Mouse (Mus musculus) neural tube, embryonic 15.5 days (tissue): ENCODE measurements around the gene Akap2. TPM values are rescaled to one million over a fixed set of nuclear protein-coding genes. Genes with fewer than 3 reads are reported as not detected.
"Not testable (repeated sequence)": the region's sequence is repeated elsewhere in the genome, so short reads cannot be mapped to it uniquely, and the experiment has no call there.

Experiments
- ATAC-seq: fragments of 200-750 bp; cut with Nextera tagmentation; 2 replicates; pipeline ENCODE4 v1.8.0; 2017; ENCODE audit warnings: mild to moderate bottlenecking, moderate TSS enrichment, moderate library complexity; ENCODE audit not compliant: low FRiP score
- H3K27ac ChIP-seq: fragments of 300-500 bp; sonication (generic); replicated peaks from 2 replicates; pipeline ENCODE4 v1.5.1; 2015; ENCODE audit warnings: mild to moderate bottlenecking, inconsistent platforms
- H3K27me3 ChIP-seq: fragments of 300-500 bp; sonication (generic); replicated peaks from 2 replicates; pipeline ENCODE4 v1.6.1; 2015; ENCODE audit warnings: inconsistent platforms
- H3K36me3 ChIP-seq: fragments of 300-500 bp; sonication (generic); 2 replicates; pipeline ENCODE4 v1.6.1; 2015; ENCODE audit warnings: inconsistent platforms
- H3K4me1 ChIP-seq: fragments of 300-500 bp; sonication (generic); 2 replicates; pipeline ENCODE4 v1.6.1; 2015; ENCODE audit warnings: inconsistent platforms
- H3K4me2 ChIP-seq: fragments of 300-500 bp; sonication (generic); 2 replicates; pipeline ENCODE4 v1.6.1; 2015; ENCODE audit warnings: inconsistent platforms, mild to moderate bottlenecking, moderate library complexity
- H3K4me3 ChIP-seq: fragments of 300-500 bp; sonication (generic); replicated peaks from 2 replicates; pipeline ENCODE4 v1.5.1; 2015; ENCODE audit warnings: mild to moderate bottlenecking, inconsistent platforms
- H3K9ac ChIP-seq: fragments of 300-500 bp; sonication (generic); replicated peaks from 2 replicates; pipeline ENCODE4 v1.6.1; 2015; ENCODE audit warnings: mild to moderate bottlenecking, inconsistent platforms
- H3K9me3 ChIP-seq: fragments of 300-500 bp; sonication (generic); replicated peaks from 2 replicates; pipeline ENCODE4 v1.6.1; 2016; ENCODE audit warnings: inconsistent platforms
- WGBS: fragments of 180-500 bp; shearing (Covaris S2); methylation state at CpG from one replicate; pipeline ENCODE4 v1.1.7; 2015; ENCODE audit warnings: mixed read lengths; 5-methylcytosine and 5-hydroxymethylcytosine counted together
- polyA plus RNA-seq: library from polyadenylated mRNA; unstranded; fragments of >200 nt; fragmentation: Nextera tagmentation; extraction: Ambion mirVana; gene quantifications from 2 replicates; pipeline ENCODE4 v1.2.1, GENCODE M21; 2015

Akap2 gene
- polyA plus RNA-seq, 1 experiment from 2014 or later, result 11.0 TPM

DNA sequence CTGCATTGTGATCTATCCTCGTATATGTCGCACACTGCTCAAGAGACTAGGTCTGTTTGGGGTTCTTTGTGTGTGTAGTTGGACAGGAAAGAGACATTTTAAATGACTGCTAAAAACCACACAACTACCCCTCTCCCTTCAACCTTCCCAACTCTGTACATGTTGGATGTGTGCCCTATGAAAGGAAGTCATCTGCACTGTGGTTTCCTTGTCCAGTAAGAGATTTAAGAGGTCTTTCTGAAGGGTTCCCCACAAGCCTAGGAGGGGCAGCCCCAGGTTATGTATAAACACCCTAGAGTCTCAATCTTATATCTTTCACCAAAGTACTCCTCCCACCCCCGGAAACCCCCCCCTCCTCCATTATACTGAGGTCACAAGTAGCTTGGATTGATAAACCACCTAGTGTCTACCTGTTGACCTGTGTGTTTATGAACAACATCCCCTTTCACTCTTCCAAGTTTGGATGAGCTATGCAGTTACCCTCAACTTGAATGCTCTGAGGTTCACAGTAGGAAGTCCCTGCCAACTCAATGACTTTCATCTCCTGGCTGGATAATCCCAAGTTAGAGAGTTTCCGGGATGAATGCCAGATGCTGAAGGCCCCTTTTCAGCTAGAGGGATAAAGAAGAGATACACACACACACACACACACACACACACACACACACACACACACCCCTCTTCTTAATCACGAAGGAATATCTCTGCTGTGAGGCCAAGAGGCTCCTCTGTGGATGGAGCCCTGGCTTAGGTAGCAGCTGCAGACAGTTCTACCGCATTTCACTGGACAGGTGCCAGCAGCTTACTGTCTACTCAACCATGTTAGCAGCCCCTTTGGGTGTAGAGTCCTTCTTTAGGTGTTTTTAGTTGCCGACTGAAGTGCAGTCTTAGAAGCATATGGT is 166.3 kb downstream of the Akap2 start:
- Histone ChIP-seq H3K9me3 (no peaks in the 10 kb centered on the region), H3K27me3 (no peaks in the 10 kb centered on the region), H3K27ac (peak overlapping the region; percentile 42; the same call in 1 of the 2 replicates), H3K4me2 (no peak overlapping the region), H3K4me3 (no peak overlapping the region), H3K36me3 (no peaks in the 10 kb centered on the region), H3K9ac (no peak overlapping the region), H3K4me1 (0 out of 2 replicates have a peak, but pooled peaks cover 15% of the 10 kb centered on the region)
- no peak for ATAC-seq
- 72% methylated on average over 7 of the region's 7 CpGs for WGBS

DNA sequence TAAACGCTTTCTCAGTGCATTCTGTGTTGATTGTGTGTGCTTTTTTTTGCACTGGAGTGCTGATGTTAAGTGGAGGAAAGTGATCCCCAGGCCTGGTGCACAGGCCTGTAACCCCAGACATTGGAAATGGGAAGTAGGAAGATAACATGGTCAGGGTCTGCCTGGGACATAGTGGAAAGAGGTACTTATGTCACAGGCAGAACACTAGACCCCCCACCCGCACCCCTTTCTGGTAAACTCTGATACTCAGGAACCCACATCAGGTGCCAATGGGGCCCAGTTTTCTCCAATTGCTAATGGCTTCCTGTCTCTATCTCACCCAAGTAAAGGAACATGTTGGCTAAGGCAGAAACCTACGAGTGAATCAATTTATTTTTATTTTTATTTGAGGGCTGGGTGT is 167.1 kb downstream of the Akap2 start:
- no peaks in the 10 kb centered on the region for H3K36me3 ChIP-seq
- no peak overlapping the region for H3K27ac ChIP-seq
- H3K4me1 ChIP-seq, result 0 out of 2 replicates have a peak, but pooled peaks cover 15% of the 10 kb centered on the region
- H3K4me3 ChIP-seq, result no peak overlapping the region
- ATAC-seq, result no peak
- WGBS, result 85% methylated on average over 3 of the region's 3 CpGs
- no peaks in the 10 kb centered on the region for H3K9me3 ChIP-seq
- no peak overlapping the region for H3K4me2 ChIP-seq
- H3K9ac ChIP-seq, result no peak overlapping the region
- H3K27me3 ChIP-seq, result no peaks in the 10 kb centered on the region

DNA sequence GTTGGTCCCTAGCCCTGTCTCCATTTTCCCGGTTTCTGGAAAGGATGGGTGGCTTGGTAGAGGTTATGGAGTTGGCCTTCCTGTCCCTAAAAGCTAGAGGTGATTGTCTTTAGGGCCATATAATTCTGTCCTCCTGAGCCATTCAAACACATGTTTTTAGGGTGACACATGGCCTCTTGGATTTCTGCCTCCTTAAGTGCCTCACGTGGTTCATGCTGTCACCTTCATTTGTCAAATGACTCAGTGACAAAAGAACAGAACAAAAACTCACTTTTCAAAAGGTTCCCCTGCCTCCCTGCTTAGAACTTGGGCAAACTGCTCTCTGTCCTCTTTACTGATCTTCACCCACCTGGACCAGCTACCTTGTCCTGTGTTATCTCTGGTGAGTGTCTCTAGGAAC is 167.7 kb downstream of the Akap2 start:
- WGBS, result 54% methylated on average over 2 of the region's 2 CpGs

DNA sequence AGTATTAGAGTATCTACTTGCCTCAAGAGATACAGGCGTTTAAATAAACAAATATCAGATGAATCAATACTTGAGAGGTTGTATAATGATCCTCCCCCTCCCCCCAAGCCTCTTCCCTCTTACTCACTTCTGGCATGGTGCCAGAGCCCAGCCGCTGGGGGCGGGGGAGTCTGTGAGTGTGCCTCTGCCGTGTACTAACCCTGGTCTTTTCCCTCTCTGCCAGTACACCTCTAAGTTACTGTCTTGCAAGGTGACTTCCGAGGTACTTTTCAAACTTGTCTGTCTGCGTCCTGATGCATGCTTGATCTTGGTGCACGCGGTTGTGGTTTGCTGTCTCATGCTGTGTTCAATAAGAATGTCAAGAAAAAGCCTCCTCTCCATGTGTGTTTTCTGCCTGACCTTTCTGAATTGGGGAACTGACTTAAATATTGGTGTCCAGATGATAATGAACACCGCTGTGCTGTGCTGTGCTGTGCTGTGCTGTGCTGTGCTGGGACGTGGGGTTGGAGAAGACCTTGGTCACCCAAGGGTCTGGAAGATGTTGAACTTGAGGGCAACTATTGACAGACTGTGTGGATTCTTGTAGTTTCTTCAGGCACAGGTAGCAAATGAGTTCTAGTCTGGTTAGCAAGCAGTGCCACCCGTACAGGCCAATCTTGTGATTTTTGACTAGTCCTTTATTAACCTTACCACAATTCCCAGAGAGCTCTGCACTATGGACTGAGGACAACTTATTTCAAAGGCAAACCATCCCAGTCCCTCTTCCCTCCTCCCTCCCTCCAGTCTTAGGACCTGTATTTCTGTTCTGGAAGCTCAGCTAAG is 168.8 kb downstream of the Akap2 start:
- no peaks in the 10 kb centered on the region for H3K9me3 ChIP-seq
- no peaks in the 10 kb centered on the region for H3K36me3 ChIP-seq
- no peak overlapping the region for H3K4me2 ChIP-seq
- no peaks in the 10 kb centered on the region for H3K27me3 ChIP-seq
- H3K4me3 ChIP-seq, result no peak overlapping the region
- 0 out of 2 replicates have a peak, but pooled peaks cover 15% of the 10 kb centered on the region for H3K4me1 ChIP-seq
- H3K9ac ChIP-seq, result no peak overlapping the region
- H3K27ac ChIP-seq, result no peak overlapping the region
- no peak for ATAC-seq
- WGBS, result 57% methylated on average over 11 of the region's 11 CpGs

More for the DNA sequence above, 167.7 kb downstream of the Akap2 start:
- H3K9me3 ChIP-seq, result no peaks in the 10 kb centered on the region
- H3K4me3 ChIP-seq, result no peak overlapping the region
- H3K4me1 ChIP-seq, result 0 out of 2 replicates have a peak, but pooled peaks cover 15% of the 10 kb centered on the region
- H3K27ac ChIP-seq, result no peak overlapping the region
- H3K27me3 ChIP-seq, result no peaks in the 10 kb centered on the region
- no peak overlapping the region for H3K4me2 ChIP-seq
- no peaks in the 10 kb centered on the region for H3K36me3 ChIP-seq
- ATAC-seq, result no peak
- H3K9ac ChIP-seq, result no peak overlapping the region

DNA sequence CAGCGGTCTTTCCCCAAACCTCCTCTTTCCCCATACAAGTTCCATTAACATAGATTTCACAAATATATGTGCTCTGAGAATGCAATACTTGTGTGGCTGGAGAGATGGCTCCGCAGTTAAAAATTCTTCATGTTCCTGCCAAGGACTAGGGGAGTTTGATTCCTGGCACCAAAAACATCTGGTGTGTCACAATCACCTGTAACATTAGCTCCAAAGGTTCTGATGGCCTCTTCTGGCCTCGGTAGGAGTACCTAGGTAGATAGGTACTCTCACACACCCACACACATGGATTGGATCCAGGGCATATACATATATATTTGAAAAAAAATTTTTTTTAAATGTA is 169.4 kb downstream of the Akap2 start:
- 93% methylated on average over 3 of the region's 3 CpGs for WGBS
- no peak overlapping the region for H3K4me2 ChIP-seq
- no peaks in the 10 kb centered on the region for H3K27me3 ChIP-seq
- H3K9ac ChIP-seq, result no peak overlapping the region
- H3K9me3 ChIP-seq, result no peaks in the 10 kb centered on the region
- H3K36me3 ChIP-seq, result no peaks in the 10 kb centered on the region
- H3K27ac ChIP-seq, result no peak overlapping the region
- ATAC-seq, result no peak
- H3K4me1 ChIP-seq, result peaks cover 20% of the 10 kb centered on the region
- H3K4me3 ChIP-seq, result no peak overlapping the region

DNA sequence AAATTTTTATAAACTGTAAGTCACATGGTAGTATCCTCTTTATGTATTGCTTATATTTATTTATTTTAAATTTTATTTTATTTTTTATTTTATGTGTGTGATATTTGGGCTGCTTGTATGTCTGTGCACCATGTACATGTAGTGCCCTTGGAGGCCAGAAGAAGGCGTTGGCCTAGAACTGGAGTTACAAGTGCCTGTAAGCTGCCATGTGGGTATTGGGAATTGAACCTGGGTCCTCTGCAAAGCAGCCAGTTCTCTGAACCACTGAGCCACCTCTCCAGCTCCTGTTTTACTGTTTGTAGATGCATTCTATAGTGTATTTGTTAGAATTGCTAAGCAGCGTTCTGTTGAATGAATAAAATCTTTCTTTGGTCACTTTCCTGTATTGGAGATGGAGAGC is 170.8 kb downstream of the Akap2 start:
- no peak for ATAC-seq
- Histone ChIP-seq H3K27ac (no peak overlapping the region), H3K9ac (no peak overlapping the region), H3K4me3 (no peak overlapping the region), H3K27me3 (no peaks in the 10 kb centered on the region), H3K36me3 (no peaks in the 10 kb centered on the region), H3K4me2 (no peak overlapping the region), H3K4me1 (peaks cover 25% of the 10 kb centered on the region), H3K9me3 (no peaks in the 10 kb centered on the region)
- WGBS, result 98% methylated on average over 2 of the region's 2 CpGs

DNA sequence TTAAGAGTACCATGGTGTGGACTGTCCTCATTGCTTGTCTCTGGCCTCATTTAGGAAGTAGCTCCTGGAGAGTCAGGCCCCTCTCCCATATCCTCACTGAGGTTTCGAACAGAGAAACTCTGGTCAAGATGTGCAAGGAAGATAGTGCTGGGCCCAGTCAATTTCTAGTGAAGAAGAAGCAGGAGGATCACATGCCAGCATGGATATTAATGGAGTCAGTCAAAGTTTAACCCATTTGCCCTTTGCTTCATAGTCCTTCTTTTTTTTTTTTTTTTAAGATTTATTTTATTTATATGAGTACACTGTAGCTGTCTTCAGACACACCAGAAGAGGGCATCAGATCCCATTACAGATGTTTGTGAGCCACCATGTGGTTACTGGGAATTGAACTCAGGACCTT is 171.5 kb downstream of the Akap2 start:
- H3K4me1 ChIP-seq, result peaks cover 21% of the 10 kb centered on the region
- not testable (repeated sequence) for H3K27ac ChIP-seq, H3K4me2 ChIP-seq, H3K9me3 ChIP-seq, H3K4me3 ChIP-seq, H3K9ac ChIP-seq, H3K27me3 ChIP-seq, ATAC-seq, H3K36me3 ChIP-seq
- 97% methylated on average over 1 of the region's 1 CpGs for WGBS

DNA sequence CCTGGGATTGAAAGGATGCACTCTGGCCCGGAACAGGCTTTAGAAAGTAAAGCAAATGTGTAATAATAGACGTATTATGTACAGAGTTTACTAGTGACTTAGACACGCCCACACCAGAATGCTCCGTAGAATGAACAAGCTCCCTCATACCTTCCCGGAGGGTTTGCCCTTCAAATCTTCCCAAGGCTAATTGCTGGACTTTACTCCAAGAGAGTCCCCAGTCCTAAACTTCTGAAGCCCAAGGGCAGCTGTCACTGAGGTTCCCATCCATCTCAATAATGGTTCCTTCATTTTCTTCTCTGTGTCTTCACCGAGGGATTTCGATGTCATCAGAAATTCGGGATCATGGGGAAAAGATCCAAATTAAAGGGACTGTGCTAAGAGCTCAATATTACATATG is 172.3 kb downstream of the Akap2 start:
- H3K4me3 ChIP-seq, result no peak overlapping the region
- no peak for ATAC-seq
- 86% methylated on average over 8 of the region's 8 CpGs for WGBS
- H3K9ac ChIP-seq, result no peak overlapping the region
- no peak overlapping the region for H3K27ac ChIP-seq
- no peaks in the 10 kb centered on the region for H3K36me3 ChIP-seq
- peaks cover 21% of the 10 kb centered on the region for H3K4me1 ChIP-seq
- no peaks in the 10 kb centered on the region for H3K27me3 ChIP-seq
- H3K4me2 ChIP-seq, result no peak overlapping the region
- H3K9me3 ChIP-seq, result no peaks in the 10 kb centered on the region

DNA sequence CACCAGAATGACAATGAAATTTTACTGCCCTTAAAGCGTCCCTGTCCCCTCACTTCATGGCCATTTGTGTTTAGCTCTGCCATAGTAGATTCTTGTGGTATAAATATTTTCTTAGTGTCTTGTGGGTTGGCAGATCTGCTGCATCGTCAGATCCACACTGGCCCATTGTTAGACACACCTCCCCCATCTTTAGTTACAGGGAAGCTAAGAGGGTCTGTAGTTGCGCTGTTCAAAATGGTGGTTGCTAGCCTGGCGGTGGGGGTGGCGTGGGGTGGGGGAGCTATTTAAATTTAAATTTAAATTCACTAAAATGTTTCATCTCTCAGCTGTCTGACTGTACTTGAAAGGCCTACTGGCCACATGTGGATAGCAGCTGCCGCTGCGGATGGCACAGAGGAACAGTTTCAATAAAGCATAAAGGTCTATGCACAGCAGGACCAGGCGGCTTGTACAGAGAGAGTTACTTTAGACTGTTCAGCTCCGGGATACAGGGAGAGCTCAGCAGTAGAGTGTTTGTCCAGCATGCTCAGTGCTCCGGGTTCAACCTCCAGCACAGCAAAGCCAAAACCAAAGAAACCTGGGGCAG is 174.6 kb downstream of the Akap2 start:
- Histone ChIP-seq H3K27ac (peak overlapping the region; percentile 37; the same call in 1 of the 2 replicates), H3K4me2 (no peak overlapping the region), H3K4me1 (peaks cover 13% of the 10 kb centered on the region), H3K4me3 (no peak overlapping the region), H3K36me3 (no peaks in the 10 kb centered on the region), H3K27me3 (no peaks in the 10 kb centered on the region), H3K9ac (no peak overlapping the region), H3K9me3 (no peaks in the 10 kb centered on the region)
- 46% methylated on average over 10 of the region's 10 CpGs for WGBS
- ATAC-seq, result peak; percentile 52

DNA sequence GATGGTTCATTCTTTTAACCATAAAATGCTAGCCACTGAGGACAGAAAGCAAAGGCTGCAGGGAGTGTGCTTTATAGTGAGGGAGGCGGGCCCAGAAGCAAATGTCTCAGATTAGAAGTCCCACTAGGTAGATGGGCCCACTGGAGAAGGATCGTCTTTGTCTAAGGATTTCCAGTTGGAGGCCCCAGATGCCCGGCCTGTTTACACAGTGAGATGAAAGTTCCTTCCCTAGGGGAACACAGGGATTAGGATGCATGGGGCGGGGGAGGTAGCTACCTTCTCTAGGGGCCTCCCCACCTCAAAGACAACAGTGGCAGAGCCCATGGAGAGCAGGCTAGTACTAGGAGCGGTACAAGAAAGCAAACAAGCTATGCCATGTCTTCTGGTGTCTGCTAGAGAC is 177.7 kb downstream of the Akap2 start:
- WGBS, result 52% methylated on average over 5 of the region's 5 CpGs
- no peak overlapping the region for H3K4me2 ChIP-seq
- no peaks in the 10 kb centered on the region for H3K27me3 ChIP-seq
- no peak for ATAC-seq
- no peaks in the 10 kb centered on the region for H3K36me3 ChIP-seq
- peaks cover 13% of the 10 kb centered on the region for H3K4me1 ChIP-seq
- no peak overlapping the region for H3K9ac ChIP-seq
- H3K27ac ChIP-seq, result no peak overlapping the region
- no peaks in the 10 kb centered on the region for H3K9me3 ChIP-seq
- H3K4me3 ChIP-seq, result no peak overlapping the region

DNA sequence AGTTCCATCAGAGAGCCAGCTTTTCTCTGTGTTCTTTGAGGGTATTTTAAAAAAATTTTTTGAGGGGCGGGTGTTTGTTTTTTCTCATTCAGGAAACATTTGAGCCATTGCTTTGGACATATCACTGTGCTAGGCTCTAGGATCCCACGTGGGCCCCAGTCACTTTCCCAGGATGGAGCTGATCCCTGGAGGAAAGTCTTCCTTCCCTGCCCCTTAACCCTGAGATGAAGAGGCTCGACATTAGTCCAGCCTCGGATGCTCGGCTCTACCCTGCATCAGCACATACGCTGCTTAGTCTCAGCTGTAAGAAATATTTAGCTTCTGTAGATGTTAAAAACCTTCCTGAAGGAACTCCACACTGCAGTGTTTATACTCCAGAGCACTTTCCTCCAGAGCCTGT is 178.4 kb downstream of the Akap2 start:
- peaks cover 13% of the 10 kb centered on the region for H3K4me1 ChIP-seq
- H3K4me3 ChIP-seq, result no peak overlapping the region
- no peaks in the 10 kb centered on the region for H3K9me3 ChIP-seq
- ATAC-seq, result no peak
- 74% methylated on average over 6 of the region's 6 CpGs for WGBS
- no peak overlapping the region for H3K27ac ChIP-seq
- no peak overlapping the region for H3K9ac ChIP-seq
- H3K27me3 ChIP-seq, result no peaks in the 10 kb centered on the region
- H3K36me3 ChIP-seq, result no peaks in the 10 kb centered on the region
- H3K4me2 ChIP-seq, result no peak overlapping the region
